Mouse (Mus musculus): Measurements from ENCODE around the gene Tax1bp3. TPM values are rescaled to one million over a fixed set of nuclear protein-coding genes. Genes with fewer than 3 reads are reported as not detected.

The Tax1bp3 gene
- polyA plus RNA-seq, 1 experiment from 2014 or later, result 204 TPM

DNA sequence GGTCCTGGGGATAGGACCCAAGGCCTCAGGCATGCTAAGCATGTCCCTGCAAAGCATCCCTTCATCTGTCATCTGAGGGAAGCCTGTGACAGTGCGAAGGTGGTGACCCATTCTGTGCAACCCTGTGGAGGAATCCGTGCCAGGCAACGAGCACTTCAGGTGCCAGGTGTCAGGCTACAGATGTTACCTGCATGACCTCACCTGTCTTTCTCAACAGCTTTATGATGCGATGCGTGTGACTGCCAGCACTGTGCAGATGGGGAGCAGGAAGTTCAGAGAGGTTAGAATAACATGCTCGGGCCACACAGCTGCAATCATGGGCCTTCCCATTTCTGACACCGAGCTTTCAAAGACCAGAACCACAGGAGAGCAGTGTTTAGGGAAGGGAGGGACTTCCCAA, 28.3 kb downstream of the Tax1bp3 start:
- Histone ChIP-seq H3K27me3 (no peaks in the 10 kb centered on the region), H3K27ac (no peak overlapping the region), H3K4me1 (no peaks in the 10 kb centered on the region), H3K4me2 (replicated peaks) (no peak overlapping the region), H3K36me3 (no peaks in the 10 kb centered on the region), H3K9me3 (replicated peaks) (no peaks in the 10 kb centered on the region), H3K9ac (no peak overlapping the region), H3K4me3 (no peak overlapping the region)
- 76% methylated on average over 7 of the region's 7 CpGs for WGBS
- ATAC-seq (ENCODE audit: low FRiP score), result no peak

DNA sequence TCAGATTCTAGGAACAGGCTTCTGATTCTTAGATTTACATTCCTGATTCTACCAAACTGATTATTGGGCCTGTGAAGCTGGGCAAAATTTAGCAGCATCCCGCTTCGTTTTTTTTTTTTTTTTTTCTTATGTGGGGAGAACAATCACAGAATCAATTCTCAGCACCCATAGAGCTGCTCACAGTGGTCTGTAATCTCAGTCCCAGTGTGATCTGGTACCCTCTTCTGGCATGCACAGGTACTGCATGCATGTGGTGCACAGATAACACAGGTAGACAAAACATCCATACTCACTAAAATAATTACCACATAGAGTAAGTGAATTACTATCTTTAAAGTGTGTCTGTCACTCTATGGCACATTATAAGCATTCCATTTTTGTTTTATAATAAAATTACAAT, 30.7 kb downstream of the Tax1bp3 start:
- no peak overlapping the region for H3K4me2 ChIP-seq (replicated peaks)
- no peaks in the 10 kb centered on the region for H3K27me3 ChIP-seq
- no peaks in the 10 kb centered on the region for H3K36me3 ChIP-seq
- no peak for ATAC-seq (ENCODE audit: low FRiP score)
- H3K9me3 ChIP-seq (replicated peaks), result no peaks in the 10 kb centered on the region
- H3K9ac ChIP-seq, result no peak overlapping the region
- 74% methylated on average over 2 of the region's 2 CpGs for WGBS
- H3K27ac ChIP-seq, result no peak overlapping the region
- no peak overlapping the region for H3K4me3 ChIP-seq
- H3K4me1 ChIP-seq, result no peaks in the 10 kb centered on the region

GRCm38 (mm10) chr11:73213956-73214355, 37.1 kb downstream of the Tax1bp3 start:
- Histone ChIP-seq H3K9me3 (replicated peaks) (no peaks in the 10 kb centered on the region), H3K27ac (no peak overlapping the region), H3K27me3 (no peaks in the 10 kb centered on the region), H3K4me2 (replicated peaks) (no peak overlapping the region), H3K4me3 (no peak overlapping the region), H3K4me1 (no peaks in the 10 kb centered on the region), H3K9ac (no peak overlapping the region), H3K36me3 (no peaks in the 10 kb centered on the region)
- ATAC-seq (ENCODE audit: low FRiP score), result no peak
- 84% methylated on average over 3 of the region's 3 CpGs for WGBS

- no peak for ATAC-seq (ENCODE audit: low FRiP score)
- 62% methylated on average over 2 of the region's 2 CpGs for WGBS
Measured at GRCm38 (mm10) chr11:73219671-73220070, 42.8 kb downstream of the Tax1bp3 start.

DNA sequence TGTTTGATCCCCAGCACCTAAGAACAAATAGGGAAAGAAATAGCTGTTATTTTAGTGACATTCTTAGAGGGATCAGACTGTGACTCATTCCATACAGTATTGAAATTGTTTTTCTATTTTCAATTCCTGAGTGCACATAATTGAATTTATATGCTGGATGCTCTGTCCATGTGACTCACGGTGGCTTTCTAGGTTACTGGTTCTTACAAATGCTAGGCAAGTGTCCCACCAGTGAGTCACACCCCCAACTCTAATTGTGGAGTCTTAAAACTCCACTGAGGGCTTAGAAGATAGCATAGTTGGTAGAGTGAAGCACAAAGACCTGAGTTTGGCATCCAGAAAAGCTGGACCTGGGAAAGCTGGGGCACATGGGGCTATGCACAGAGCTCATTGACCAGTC, 43.8 kb downstream of the Tax1bp3 start:
- no peak for ATAC-seq (ENCODE audit: low FRiP score)
- no peak overlapping the region for H3K9ac ChIP-seq
- no peaks in the 10 kb centered on the region; the same call in 1 of the 2 replicates for H3K27me3 ChIP-seq
- H3K4me1 ChIP-seq, result no peaks in the 10 kb centered on the region
- no peak overlapping the region for H3K4me3 ChIP-seq
- H3K9me3 ChIP-seq (replicated peaks), result no peaks in the 10 kb centered on the region
- no peak overlapping the region for H3K4me2 ChIP-seq (replicated peaks)
- H3K36me3 ChIP-seq, result no peaks in the 10 kb centered on the region
- 92% methylated on average over 1 of the region's 1 CpGs for WGBS
- H3K27ac ChIP-seq, result no peak overlapping the region

More at GRCm38 (mm10) chr11:73219671-73220070, 42.8 kb downstream of the Tax1bp3 start:
- H3K27ac ChIP-seq, result no peak overlapping the region
- no peak overlapping the region for H3K4me3 ChIP-seq
- H3K9ac ChIP-seq, result no peak overlapping the region
- H3K27me3 ChIP-seq, result no peaks in the 10 kb centered on the region; the same call in 1 of the 2 replicates
- H3K36me3 ChIP-seq, result no peaks in the 10 kb centered on the region
- no peak overlapping the region for H3K4me2 ChIP-seq (replicated peaks)
- H3K9me3 ChIP-seq (replicated peaks), result no peaks in the 10 kb centered on the region
- H3K4me1 ChIP-seq, result no peaks in the 10 kb centered on the region

GRCm38 (mm10) chr11:73222846-73223245, 46.0 kb downstream of the Tax1bp3 start:
- H3K4me1 ChIP-seq, result no peaks in the 10 kb centered on the region
- H3K27ac ChIP-seq, result no peak overlapping the region
- H3K9me3 ChIP-seq (replicated peaks), result no peaks in the 10 kb centered on the region
- H3K4me2 ChIP-seq (replicated peaks), result no peak overlapping the region
- no peaks in the 10 kb centered on the region; the same call in 1 of the 2 replicates for H3K27me3 ChIP-seq
- H3K4me3 ChIP-seq, result no peak overlapping the region
- no peaks in the 10 kb centered on the region for H3K36me3 ChIP-seq
- no peak overlapping the region for H3K9ac ChIP-seq
- 38% methylated on average over 5 of the region's 5 CpGs for WGBS
- no peak for ATAC-seq (ENCODE audit: low FRiP score)

DNA sequence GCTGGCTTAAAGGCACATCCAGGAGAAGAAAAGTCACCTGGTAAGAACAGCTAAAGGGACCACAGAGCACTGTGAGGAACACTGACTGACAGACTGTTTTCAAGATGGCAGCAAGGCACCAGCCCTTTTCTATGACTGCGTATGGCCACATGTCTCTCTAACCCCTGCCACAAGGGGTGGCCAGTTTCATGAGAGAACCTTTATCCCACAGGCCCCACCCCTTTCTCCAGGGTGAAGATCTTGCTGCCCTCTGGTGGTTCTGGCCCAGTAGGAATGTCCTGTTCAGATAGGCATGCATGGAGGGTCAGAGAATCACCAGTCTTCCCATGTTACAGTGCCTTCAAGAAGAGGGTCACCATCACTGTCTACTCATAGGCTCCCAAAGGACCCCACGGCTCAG, 47.1 kb downstream of the Tax1bp3 start:
- Histone ChIP-seq H3K4me3 (no peak overlapping the region), H3K4me2 (replicated peaks) (no peak overlapping the region), H3K9me3 (replicated peaks) (no peaks in the 10 kb centered on the region), H3K9ac (no peak overlapping the region), H3K4me1 (no peaks in the 10 kb centered on the region), H3K36me3 (no peaks in the 10 kb centered on the region), H3K27ac (no peak overlapping the region), H3K27me3 (no peaks in the 10 kb centered on the region; the same call in 1 of the 2 replicates)
- 80% methylated on average over 2 of the region's 2 CpGs for WGBS
- no peak for ATAC-seq (ENCODE audit: low FRiP score)

- Histone ChIP-seq H3K4me3 (no peak overlapping the region), H3K9ac (no peak overlapping the region), H3K4me1 (no peaks in the 10 kb centered on the region), H3K9me3 (replicated peaks) (no peaks in the 10 kb centered on the region), H3K27me3 (no peaks in the 10 kb centered on the region; the same call in 1 of the 2 replicates), H3K4me2 (replicated peaks) (no peak overlapping the region), H3K27ac (no peak overlapping the region), H3K36me3 (no peaks in the 10 kb centered on the region)
- 95% methylated on average over 6 of the region's 6 CpGs for WGBS
- no peak for ATAC-seq (ENCODE audit: low FRiP score)
Measured at GRCm38 (mm10) chr11:73225856-73226255, 49.0 kb downstream of the Tax1bp3 start.

GRCm38 (mm10) chr11:73228881-73229280, 52.0 kb downstream of the Tax1bp3 start:
- no peaks in the 10 kb centered on the region for H3K4me1 ChIP-seq
- H3K9me3 ChIP-seq (replicated peaks), result no peaks in the 10 kb centered on the region
- H3K4me3 ChIP-seq, result no peak overlapping the region
- 76% methylated on average over 5 of the region's 5 CpGs for WGBS
- H3K4me2 ChIP-seq (replicated peaks), result no peak overlapping the region
- no peak overlapping the region for H3K9ac ChIP-seq
- H3K27me3 ChIP-seq, result no peaks in the 10 kb centered on the region
- ATAC-seq (ENCODE audit: low FRiP score), result no peak
- H3K36me3 ChIP-seq, result no peaks in the 10 kb centered on the region
- no peak overlapping the region for H3K27ac ChIP-seq

- Histone ChIP-seq H3K4me3 (no peak overlapping the region), H3K4me2 (replicated peaks) (no peak overlapping the region), H3K9me3 (replicated peaks) (no peaks in the 10 kb centered on the region), H3K27ac (no peak overlapping the region), H3K36me3 (no peaks in the 10 kb centered on the region), H3K4me1 (no peaks in the 10 kb centered on the region), H3K9ac (no peak overlapping the region), H3K27me3 (no peaks in the 10 kb centered on the region)
- ATAC-seq (ENCODE audit: low FRiP score), result no peak
- WGBS, result 87% methylated on average over 5 of the region's 5 CpGs
Measured at GRCm38 (mm10) chr11:73230081-73230480, 53.2 kb downstream of the Tax1bp3 start.

DNA sequence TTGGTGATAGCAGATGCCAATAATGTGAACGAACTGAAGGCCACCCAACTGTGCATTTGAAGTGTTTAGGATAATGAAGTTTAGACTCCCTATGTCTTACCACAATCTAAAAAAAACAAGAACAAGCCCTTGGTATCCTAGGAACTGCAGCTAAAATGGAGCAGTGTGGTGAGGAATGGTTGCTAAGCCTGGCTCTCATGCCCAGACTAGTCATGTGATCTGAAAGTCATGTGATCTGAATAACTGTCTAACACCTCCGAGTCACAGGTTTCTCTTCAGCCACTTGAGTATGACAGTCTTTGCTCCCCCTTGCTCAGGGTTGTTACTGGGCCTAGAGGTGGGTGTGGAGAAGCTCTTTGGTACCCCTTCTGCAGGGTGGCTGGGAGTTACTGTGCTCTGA, 55.6 kb downstream of the Tax1bp3 start:
- ATAC-seq (ENCODE audit: low FRiP score), result no peak
- no peaks in the 10 kb centered on the region for H3K36me3 ChIP-seq
- no peak overlapping the region for H3K9ac ChIP-seq
- H3K4me2 ChIP-seq (replicated peaks), result no peak overlapping the region
- H3K27ac ChIP-seq, result no peak overlapping the region
- H3K9me3 ChIP-seq (replicated peaks), result no peaks in the 10 kb centered on the region
- no peak overlapping the region for H3K4me3 ChIP-seq
- WGBS, result 67% methylated on average over 2 of the region's 2 CpGs
- H3K4me1 ChIP-seq, result no peaks in the 10 kb centered on the region
- H3K27me3 ChIP-seq, result no peaks in the 10 kb centered on the region
